Mouse (Mus musculus) stomach, embryonic 16.5 days (tissue): Measurements from ENCODE around the gene Pafah2. TPM values are rescaled to one million over a fixed set of nuclear protein-coding genes. Genes with fewer than 3 reads are reported as not detected.

ENCODE experiments used
- ATAC-seq: fragments of 200-750 bp; cut with Nextera tagmentation; 2 replicates; pipeline ENCODE4 v1.8.0; 2017; ENCODE audit warnings: moderate number of reproducible peaks, moderate TSS enrichment; ENCODE audit not compliant: insufficient read depth, low FRiP score
- H3K27ac ChIP-seq: fragments of 300-500 bp; sonication (generic); 2 replicates; pipeline ENCODE4 v1.5.1; 2014; ENCODE audit warnings: low read length
- H3K27me3 ChIP-seq: fragments of 300-500 bp; sonication (generic); 2 replicates; pipeline ENCODE4 v1.6.1; 2014; ENCODE audit warnings: low read length, control low read depth, mixed read lengths; ENCODE audit not compliant: control insufficient read depth, insufficient read depth
- H3K36me3 ChIP-seq: fragments of 300-500 bp; sonication (generic); 2 replicates; pipeline ENCODE4 v1.6.1; 2014; ENCODE audit warnings: low read length; ENCODE audit not compliant: control insufficient read depth, insufficient read depth
- H3K4me1 ChIP-seq: fragments of 300-500 bp; sonication (generic); 2 replicates; pipeline ENCODE4 v1.6.1; 2014; ENCODE audit warnings: low read length, control low read depth, mixed read lengths; ENCODE audit not compliant: control insufficient read depth, insufficient read depth
- H3K4me2 ChIP-seq: fragments of 300-500 bp; sonication (generic); 2 replicates; pipeline ENCODE4 v1.6.1; 2014; ENCODE audit warnings: low read depth, low read length, mixed read lengths
- H3K4me3 ChIP-seq: fragments of 300-500 bp; sonication (generic); replicated peaks from 2 replicates; pipeline ENCODE4 v1.5.1; 2014; ENCODE audit warnings: mild to moderate bottlenecking, low read length
- H3K9ac ChIP-seq: fragments of 300-500 bp; sonication (generic); 2 replicates; pipeline ENCODE4 v1.6.1; 2014; ENCODE audit warnings: low read length
- H3K9me3 ChIP-seq: fragments of 300-500 bp; sonication (generic); replicated peaks from 2 replicates; pipeline ENCODE4 v1.6.1; 2016; ENCODE audit warnings: low read length, control low read depth; ENCODE audit not compliant: control insufficient read depth
- WGBS: fragments of 180-500 bp; shearing (Covaris S2); extraction: QIAGEN DNeasy Blood & Tissue Kit; methylation state at CpG from one replicate; pipeline ENCODE4 v1.1.7; 2014; 5-methylcytosine and 5-hydroxymethylcytosine counted together
- polyA plus RNA-seq: library from polyadenylated mRNA; unstranded; fragments of >200 nt; fragmentation: Nextera tagmentation; extraction: Ambion mirVana; gene quantifications from 2 replicates; pipeline ENCODE4 v1.2.1, GENCODE M21; 2015

Pafah2 gene
- polyA plus RNA-seq: 24.7 and 24.8 TPM in 2 replicates

- under 1% methylated on average over 31 of the region's 31 CpGs for WGBS
- Histone ChIP-seq H3K4me1 (peaks cover 11% of the 10 kb centered on the region), H3K4me3 (peak within 1 kb of the TSS; percentile 72), H3K27ac (peak within 1 kb of the TSS; percentile 96), H3K4me2 (peak within 1 kb of the TSS; percentile 96), H3K9ac (peak within 1 kb of the TSS; percentile 85), H3K9me3 (0 out of 2 replicates have a peak, but pooled peaks cover 2% of the 10 kb centered on the region), H3K36me3 (no peaks in the 10 kb centered on the region), H3K27me3 (no peaks in the 10 kb centered on the region)
- ATAC-seq: peak; percentile 99
These were observed at the start of gene Pafah2 for GRCm38 (mm10) chr4:134395977-134396825. Gene Pafah2, plus strand, starts transcription at chr4:134396320.

- Histone ChIP-seq H3K27me3 (peaks cover 20% of the 10 kb centered on the region), H3K4me1 (peaks cover 4% of the 10 kb centered on the region), H3K9me3 (no peaks in the 10 kb centered on the region), H3K4me2 (no peak overlapping the region), H3K36me3 (no peaks in the 10 kb centered on the region), H3K4me3 (no peak overlapping the region), H3K27ac (no peak overlapping the region), H3K9ac (no peak overlapping the region)
- 69% methylated on average over 11 of the region's 11 CpGs for WGBS
- no peak for ATAC-seq
These were observed 48.0 kb upstream of the Pafah2 start for GRCm38 (mm10) chr4:134348078-134348477.

- Histone ChIP-seq H3K9me3 (no peaks in the 10 kb centered on the region), H3K4me2 (no peak overlapping the region), H3K4me3 (no peak overlapping the region), H3K27me3 (peaks cover 16% of the 10 kb centered on the region), H3K27ac (no peak overlapping the region), H3K9ac (no peak overlapping the region), H3K4me1 (no peaks in the 10 kb centered on the region; the same call in none of the 2 replicates), H3K36me3 (no peaks in the 10 kb centered on the region)
- WGBS: 65% methylated on average over 5 of the region's 5 CpGs
- no peak for ATAC-seq
These were observed 47.6 kb upstream of the Pafah2 start for GRCm38 (mm10) chr4:134348545-134348944.

- ATAC-seq: no peak
- H3K4me2 ChIP-seq: no peak overlapping the region
- no peaks in the 10 kb centered on the region for H3K36me3 ChIP-seq
- no peak overlapping the region for H3K9ac ChIP-seq
- H3K9me3 ChIP-seq: no peaks in the 10 kb centered on the region
- H3K4me1 ChIP-seq: no peaks in the 10 kb centered on the region; the same call in 1 of the 2 replicates
- H3K27ac ChIP-seq: no peak overlapping the region
- H3K27me3 ChIP-seq: peaks cover 8% of the 10 kb centered on the region
- no peak overlapping the region for H3K4me3 ChIP-seq
- 88% methylated on average over 7 of the region's 7 CpGs for WGBS
These were observed 46.3 kb upstream of the Pafah2 start for GRCm38 (mm10) chr4:134349829-134350228.

GRCm38 (mm10) chr4:134350641-134351040 is 45.5 kb upstream of the Pafah2 start:
- H3K27me3 ChIP-seq: peaks cover 5% of the 10 kb centered on the region
- WGBS: 82% methylated on average over 6 of the region's 6 CpGs
- H3K4me2 ChIP-seq: no peak overlapping the region
- no peaks in the 10 kb centered on the region; the same call in 1 of the 2 replicates for H3K4me1 ChIP-seq
- no peak for ATAC-seq
- no peak overlapping the region for H3K27ac ChIP-seq
- H3K4me3 ChIP-seq: no peak overlapping the region
- no peak overlapping the region for H3K9ac ChIP-seq
- H3K36me3 ChIP-seq: no peaks in the 10 kb centered on the region
- H3K9me3 ChIP-seq: no peaks in the 10 kb centered on the region

GRCm38 (mm10) chr4:134351329-134352260 is 44.5 kb upstream of the Pafah2 start:
- no peaks in the 10 kb centered on the region for H3K27me3 ChIP-seq
- no peak overlapping the region for H3K9ac ChIP-seq
- H3K4me1 ChIP-seq: peaks cover 2% of the 10 kb centered on the region; the same call in 1 of the 2 replicates
- H3K27ac ChIP-seq: no peak overlapping the region
- no peaks in the 10 kb centered on the region for H3K9me3 ChIP-seq
- ATAC-seq: no peak
- H3K36me3 ChIP-seq: no peaks in the 10 kb centered on the region
- no peak overlapping the region for H3K4me3 ChIP-seq
- H3K4me2 ChIP-seq: no peak overlapping the region
- WGBS: 44% methylated on average over 18 of the region's 18 CpGs

- Histone ChIP-seq H3K4me3 (no peak overlapping the region), H3K9me3 (no peaks in the 10 kb centered on the region), H3K36me3 (no peaks in the 10 kb centered on the region), H3K27me3 (no peaks in the 10 kb centered on the region), H3K9ac (no peak overlapping the region), H3K27ac (no peak overlapping the region), H3K4me2 (no peak overlapping the region), H3K4me1 (peaks cover 6% of the 10 kb centered on the region)
- no peak for ATAC-seq
- WGBS: 77% methylated on average over 12 of the region's 12 CpGs
These were observed 43.8 kb upstream of the Pafah2 start for GRCm38 (mm10) chr4:134352261-134352707.

GRCm38 (mm10) chr4:134352929-134353328 is 43.2 kb upstream of the Pafah2 start:
- WGBS: 51% methylated on average over 7 of the region's 7 CpGs
- Histone ChIP-seq H3K4me2 (no peak overlapping the region), H3K9ac (no peak overlapping the region), H3K4me3 (no peak overlapping the region), H3K27ac (no peak overlapping the region), H3K36me3 (no peaks in the 10 kb centered on the region), H3K9me3 (no peaks in the 10 kb centered on the region), H3K27me3 (no peaks in the 10 kb centered on the region), H3K4me1 (peaks cover 11% of the 10 kb centered on the region)
- no peak for ATAC-seq
